Mouse (Mus musculus) embryonic facial prominence, embryonic 11.5 days (tissue): ENCODE results near the gene Gtf3c5. TPM values are rescaled to one million over a fixed set of nuclear protein-coding genes. Genes with fewer than 3 reads are reported as not detected.

Experiments used
- ATAC-seq: fragments of 200-750 bp; cut with Nextera tagmentation; replicated peaks from 2 replicates; pipeline ENCODE4 v1.8.0; 2017; ENCODE audit warnings: low read depth; ENCODE audit not compliant: insufficient number of reproducible peaks, low FRiP score, low TSS enrichment
- DNase-seq: peaks from one replicate; pipeline ENCODE4 v3.0.0-alpha.2; 2015; ENCODE audit warnings: low spot score
- H3K27ac ChIP-seq: fragments of 300-500 bp; sonication (generic); replicated peaks from 2 replicates; pipeline ENCODE4 v1.5.1; 2014; ENCODE audit warnings: mild to moderate bottlenecking, low read depth, low read length, control low read depth
- H3K27me3 ChIP-seq: fragments of 300-500 bp; sonication (generic); 2 replicates; pipeline ENCODE4 v1.6.1; 2014; ENCODE audit warnings: mild to moderate bottlenecking, low read length, moderate library complexity, mixed read lengths; ENCODE audit not compliant: control insufficient read depth, insufficient read depth
- H3K36me3 ChIP-seq: fragments of 300-500 bp; sonication (generic); replicated peaks from 2 replicates; pipeline ENCODE4 v1.6.1; 2014; ENCODE audit warnings: low read depth, mild to moderate bottlenecking, low read length, moderate library complexity, mixed read lengths; ENCODE audit not compliant: control insufficient read depth, insufficient read depth
- H3K4me1 ChIP-seq: fragments of 300-500 bp; sonication (generic); 2 replicates; pipeline ENCODE4 v1.6.1; 2014; ENCODE audit warnings: low read length, mixed read lengths; ENCODE audit not compliant: control insufficient read depth, insufficient read depth
- H3K4me2 ChIP-seq: fragments of 300-500 bp; sonication (generic); 2 replicates; pipeline ENCODE4 v1.6.1; 2014; ENCODE audit warnings: low read depth, mild to moderate bottlenecking, control low read depth, low read length, moderate library complexity
- H3K4me3 ChIP-seq: fragments of 300-500 bp; sonication (generic); 2 replicates; pipeline ENCODE4 v1.5.1; 2014; ENCODE audit warnings: low read depth, low read length, control low read depth
- H3K9ac ChIP-seq: fragments of 300-500 bp; sonication (generic); replicated peaks from 2 replicates; pipeline ENCODE4 v1.6.1; 2014; ENCODE audit warnings: mild to moderate bottlenecking, control low read depth, low read length
- H3K9me3 ChIP-seq: fragments of 300-500 bp; sonication (generic); replicated peaks from 2 replicates; pipeline ENCODE4 v1.6.1; 2016; ENCODE audit warnings: mild to moderate bottlenecking, low read length, inconsistent platforms, mixed read lengths; ENCODE audit not compliant: control insufficient read depth
- WGBS: fragments of 180-500 bp; shearing (Covaris S2); extraction: QIAGEN DNeasy Blood & Tissue Kit; methylation state at CpG from one replicate; pipeline ENCODE4 v1.1.7; 2014; 5-methylcytosine and 5-hydroxymethylcytosine counted together
- polyA plus RNA-seq: library from polyadenylated mRNA; unstranded; fragments of >200 nt; fragmentation: Nextera tagmentation; extraction: Ambion mirVana; gene quantifications from 2 replicates; pipeline ENCODE4 v1.2.1, GENCODE M21; 2014

The Gtf3c5 gene
- polyA plus RNA-seq, 1 experiment from 2014 or later: 38.5 TPM

DNA sequence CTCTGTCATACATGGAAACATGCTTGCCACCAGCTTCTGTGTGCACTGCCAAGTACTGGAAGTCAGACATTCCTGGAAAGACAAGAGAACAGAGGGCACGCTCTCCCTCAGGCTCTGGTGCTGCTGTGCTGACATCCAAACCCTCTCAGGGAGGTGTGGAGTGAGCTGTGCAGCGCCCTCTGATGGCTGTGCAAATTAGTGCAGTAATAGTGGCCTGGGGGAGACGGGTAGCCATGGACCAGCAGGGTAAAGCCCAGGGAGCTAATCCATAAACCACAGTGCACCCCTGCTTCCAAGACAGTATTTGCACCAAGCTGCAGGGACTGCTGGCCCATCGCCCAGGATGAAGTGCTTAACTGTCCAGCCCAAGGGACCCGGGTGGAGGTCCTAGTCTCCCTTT lies 5.5 kb downstream of the Gtf3c5 start:
- Histone ChIP-seq H3K4me2 (no peak overlapping the region), H3K4me3 (no peak overlapping the region), H3K9me3 (no peaks in the 10 kb centered on the region), H3K4me1 (no peaks in the 10 kb centered on the region), H3K27me3 (no peaks in the 10 kb centered on the region), H3K36me3 (peaks cover 2% of the 10 kb centered on the region), H3K27ac (no peak overlapping the region), H3K9ac (no peak overlapping the region)
- 76% methylated on average over 5 of the region's 5 CpGs for WGBS
- DNase-seq (no peak), ATAC-seq (no peak)

GRCm38 (mm10) chr2:28576815-28577214 lies 6.7 kb downstream of the Gtf3c5 start:
- 95% methylated on average over 3 of the region's 3 CpGs for WGBS

GRCm38 (mm10) chr2:28575341-28575740 lies 8.2 kb downstream of the Gtf3c5 start:
- Histone ChIP-seq H3K27ac (no peak overlapping the region), H3K4me3 (no peak overlapping the region), H3K27me3 (no peaks in the 10 kb centered on the region), H3K9ac (no peak overlapping the region), H3K4me1 (no peaks in the 10 kb centered on the region), H3K4me2 (no peak overlapping the region), H3K9me3 (no peaks in the 10 kb centered on the region), H3K36me3 (peaks cover 12% of the 10 kb centered on the region)
- ATAC-seq (no peak), DNase-seq (no peak)
- 84% methylated on average over 4 of the region's 4 CpGs for WGBS

More at GRCm38 (mm10) chr2:28576815-28577214, 6.7 kb downstream of the Gtf3c5 start:
- Histone ChIP-seq H3K36me3 (peaks cover 8% of the 10 kb centered on the region), H3K4me2 (no peak overlapping the region), H3K4me3 (no peak overlapping the region), H3K4me1 (no peaks in the 10 kb centered on the region), H3K27ac (no peak overlapping the region), H3K27me3 (no peaks in the 10 kb centered on the region), H3K9ac (no peak overlapping the region), H3K9me3 (no peaks in the 10 kb centered on the region)
- ATAC-seq (no peak), DNase-seq (no peak)

DNA sequence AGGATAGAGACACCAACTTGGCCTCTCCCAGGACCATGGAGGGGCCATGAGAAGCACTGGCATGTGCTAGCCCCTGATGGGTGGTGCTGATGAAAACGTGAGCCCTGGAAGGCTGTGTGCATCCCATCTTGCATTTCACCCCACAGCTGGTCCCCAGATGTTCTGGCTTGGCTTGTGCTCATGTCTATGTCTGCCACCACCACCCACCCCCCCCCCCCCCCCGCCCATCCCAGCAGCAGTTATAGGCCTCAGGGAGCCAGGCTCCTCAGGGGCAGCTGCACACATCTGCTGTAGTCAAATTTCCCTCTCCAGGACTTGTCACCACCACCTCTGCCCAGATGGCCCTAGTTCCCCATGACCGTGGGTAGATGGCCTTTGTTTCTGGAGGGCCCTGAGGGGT lies 13.6 kb downstream of the Gtf3c5 start:
- no peak overlapping the region for H3K9ac ChIP-seq
- no peaks in the 10 kb centered on the region for H3K27me3 ChIP-seq
- peaks cover 13% of the 10 kb centered on the region for H3K36me3 ChIP-seq
- H3K27ac ChIP-seq: no peak overlapping the region
- no peak overlapping the region for H3K4me3 ChIP-seq
- no peak overlapping the region for H3K4me2 ChIP-seq
- 58% methylated on average over 3 of the region's 3 CpGs for WGBS
- no peaks in the 10 kb centered on the region for H3K4me1 ChIP-seq
- DNase-seq (peak; percentile 57), ATAC-seq (no peak)
- H3K9me3 ChIP-seq: no peaks in the 10 kb centered on the region

DNA sequence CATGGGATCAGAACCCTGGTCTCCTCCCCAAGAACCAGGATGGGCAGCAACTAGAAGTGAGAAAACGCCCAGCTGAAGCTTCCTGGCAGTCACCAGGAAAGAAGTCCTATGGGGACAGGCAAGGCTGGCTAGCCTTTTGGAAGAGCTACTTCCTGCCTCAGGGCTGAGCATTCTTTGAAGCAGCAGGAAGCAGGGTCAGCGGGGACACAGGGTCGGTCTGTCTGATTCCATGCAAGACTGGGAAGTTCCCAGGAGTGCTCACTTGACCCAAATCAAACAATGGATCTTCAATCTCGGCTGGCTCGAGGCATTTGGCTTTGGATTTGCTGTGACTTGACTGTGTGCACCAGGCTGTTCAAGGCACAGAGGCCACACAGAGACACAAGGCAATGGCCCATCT lies 17.0 kb downstream of the Gtf3c5 start:
- no peak overlapping the region for H3K9ac ChIP-seq
- no peaks in the 10 kb centered on the region for H3K9me3 ChIP-seq
- H3K36me3 ChIP-seq: peaks cover 7% of the 10 kb centered on the region; the same call in 1 of the 2 replicates
- DNase-seq: no peak
- 27% methylated on average over 5 of the region's 5 CpGs for WGBS
- no peaks in the 10 kb centered on the region for H3K4me1 ChIP-seq
- no peak overlapping the region for H3K4me3 ChIP-seq
- H3K27ac ChIP-seq: no peak overlapping the region
- H3K27me3 ChIP-seq: no peaks in the 10 kb centered on the region
- ATAC-seq: no peak
- no peak overlapping the region for H3K4me2 ChIP-seq

GRCm38 (mm10) chr2:28564380-28564779 lies 19.2 kb downstream of the Gtf3c5 start:
- WGBS: 90% methylated on average over 4 of the region's 4 CpGs
- no peaks in the 10 kb centered on the region for H3K9me3 ChIP-seq
- H3K36me3 ChIP-seq: peaks cover 4% of the 10 kb centered on the region; the same call in 1 of the 2 replicates
- H3K27me3 ChIP-seq: no peaks in the 10 kb centered on the region
- H3K4me2 ChIP-seq: no peak overlapping the region
- H3K4me3 ChIP-seq: no peak overlapping the region
- no peaks in the 10 kb centered on the region for H3K4me1 ChIP-seq
- no peak overlapping the region for H3K9ac ChIP-seq
- H3K27ac ChIP-seq: no peak overlapping the region
- no peak; the same call in 1 of the 2 replicates for ATAC-seq
- DNase-seq: no peak

DNA sequence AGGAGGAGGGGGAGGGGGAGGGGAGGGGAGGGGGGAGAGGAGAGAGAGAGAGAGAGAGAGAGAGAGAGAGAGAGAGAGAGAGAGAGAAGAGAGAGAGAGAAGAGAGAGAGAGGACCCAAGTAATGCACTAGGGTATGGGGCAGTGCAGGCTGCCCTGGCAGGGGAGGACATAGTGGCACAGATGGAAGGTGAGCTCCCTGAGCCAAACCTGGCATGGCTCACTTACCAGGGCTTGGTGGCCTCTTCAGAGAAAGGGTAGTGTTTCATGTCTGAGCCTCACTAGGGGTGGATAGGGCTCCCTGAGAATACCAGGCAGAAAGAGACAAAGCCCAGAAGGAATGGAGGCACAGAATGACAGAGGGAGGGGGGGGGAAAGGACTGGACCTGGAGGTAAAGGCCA lies 19.7 kb downstream of the Gtf3c5 start:
- no peak for DNase-seq
- Histone ChIP-seq H3K4me2 (no peak overlapping the region), H3K27me3 (no peaks in the 10 kb centered on the region), H3K9me3 (no peaks in the 10 kb centered on the region), H3K36me3 (peaks cover 4% of the 10 kb centered on the region; the same call in 1 of the 2 replicates), H3K4me3 (no peak overlapping the region), H3K27ac (no peak overlapping the region), H3K9ac (no peak overlapping the region), H3K4me1 (no peaks in the 10 kb centered on the region)
- ATAC-seq: no peak

DNA sequence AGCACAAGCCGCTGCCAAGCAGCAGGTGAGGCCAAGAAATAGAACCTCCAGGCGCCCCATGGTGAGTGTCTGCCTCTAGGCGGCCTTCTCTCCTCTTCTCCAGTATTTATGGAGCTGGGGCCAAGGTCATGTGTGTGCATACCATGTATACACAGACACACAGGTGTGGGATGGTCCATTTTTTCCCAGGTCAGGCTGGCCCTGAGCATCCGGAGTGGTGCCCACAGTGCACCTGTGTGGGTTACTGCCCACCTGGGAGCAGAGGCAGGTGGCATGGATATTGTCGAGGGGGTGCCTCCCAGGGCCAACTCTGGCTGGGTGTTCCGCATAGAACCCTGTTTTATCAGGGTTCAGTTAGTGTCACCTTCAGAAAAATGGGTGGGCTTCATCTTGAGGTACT lies 20.2 kb downstream of the Gtf3c5 start, which contains the start of gene Cel:
TSS of gene Cel (minus strand) at position 101 of the 400 bp plus-strand sequence.
- no peak within 1 kb of the TSS for H3K27ac ChIP-seq
- DNase-seq (no peak), ATAC-seq (no peak)
- H3K9me3 ChIP-seq: no peaks in the 10 kb centered on the region
- 77% methylated on average over 6 of the region's 6 CpGs for WGBS
- peaks cover 4% of the 10 kb centered on the region; the same call in 1 of the 2 replicates for H3K36me3 ChIP-seq
- no peak within 1 kb of the TSS for H3K4me3 ChIP-seq
- H3K4me1 ChIP-seq: no peaks in the 10 kb centered on the region
- no peak within 1 kb of the TSS for H3K4me2 ChIP-seq
- no peaks in the 10 kb centered on the region for H3K27me3 ChIP-seq
- H3K9ac ChIP-seq: no peak within 1 kb of the TSS
